Mouse (Mus musculus): ENCODE measurements at regions not wholly inside any gene's neighbourhood (a gene's known extent, or its start where the extent isn't known, plus 50 kb on each side); places are given as distances from the start of the nearest gene placed in this dataset.

GRCm38 (mm10) chrX:99355128-99355527 lies 115.9 kb downstream of the Pja1 start:
- TF ChIP-seq CTCF (IDR thresholded peaks at IDR 0.05; ENCODE audit: low read depth), result no peak
- TF ChIP-seq EP300 (IDR thresholded peaks at IDR 0.05; ENCODE audit: low read depth), result no peak
- 23% methylated on average over 5 of the region's 5 CpGs for WGBS (ENCODE audit: insufficient replicate concordance)
- Histone ChIP-seq H3K27ac (no peak overlapping the region), H3K9ac (replicated peaks) (no peak overlapping the region), H3K4me1 (replicated peaks; ENCODE audit: control insufficient read depth in 2 of 2, insufficient read depth in 2 of 2, low read length in 1 of 2) (no peaks in the 10 kb centered on the region), H3K9me3 (ENCODE audit: control insufficient read depth, low read length) (no peaks in the 10 kb centered on the region), H3K4me3 (ENCODE audit: insufficient read depth in 1 of 2, low read depth in 2 of 2, low read length in 2 of 2) (no peak overlapping the region), H3K36me3 (replicated peaks; ENCODE audit: control insufficient read depth, insufficient read depth, low read depth) (no peaks in the 10 kb centered on the region), H3K27me3 (ENCODE audit: control insufficient read depth, insufficient read depth, low read length) (no peaks in the 10 kb centered on the region; the same call in 1 of the 2 replicates), H3K4me2 (ENCODE audit: low read depth) (no peak overlapping the region)
- no peak for ATAC-seq (ENCODE audit: insufficient read depth)
- DNase-seq (ENCODE audit: low read depth in 3 of 3, low spot score in 3 of 3), result no peak

- TF ChIP-seq EP300 (IDR thresholded peaks at IDR 0.05; ENCODE audit: low read depth) (no peak), CTCF (IDR thresholded peaks at IDR 0.05; ENCODE audit: low read depth) (no peak)
- H3K4me1 ChIP-seq (replicated peaks; ENCODE audit: control insufficient read depth in 2 of 2, insufficient read depth in 2 of 2, low read length in 1 of 2), result no peaks in the 10 kb centered on the region
- 48% methylated on average over 3 of the region's 3 CpGs for WGBS (ENCODE audit: insufficient replicate concordance)
- no peak overlapping the region for H3K4me3 ChIP-seq (ENCODE audit: insufficient read depth in 1 of 2, low read depth in 2 of 2, low read length in 2 of 2)
- no peaks in the 10 kb centered on the region for H3K36me3 ChIP-seq (replicated peaks; ENCODE audit: control insufficient read depth, insufficient read depth, low read depth)
- DNase-seq (ENCODE audit: low read depth in 3 of 3, low spot score in 3 of 3), result no peak
- H3K9ac ChIP-seq (replicated peaks), result no peak overlapping the region
- no peaks in the 10 kb centered on the region; the same call in 1 of the 2 replicates for H3K27me3 ChIP-seq (ENCODE audit: control insufficient read depth, insufficient read depth, low read length)
- no peak for ATAC-seq (ENCODE audit: insufficient read depth)
- no peak overlapping the region for H3K4me2 ChIP-seq (ENCODE audit: low read depth)
- no peaks in the 10 kb centered on the region for H3K9me3 ChIP-seq (ENCODE audit: control insufficient read depth, low read length)
- no peak overlapping the region for H3K27ac ChIP-seq
These were observed 120.8 kb downstream of the Pja1 start for GRCm38 (mm10) chrX:99350233-99350632.

- ATAC-seq (ENCODE audit: insufficient read depth) (no peak), DNase-seq (ENCODE audit: low read depth in 3 of 3, low spot score in 3 of 3) (no peak)
- 65% methylated on average over 6 of the region's 6 CpGs for WGBS (ENCODE audit: insufficient replicate concordance)
- Histone ChIP-seq H3K36me3 (replicated peaks; ENCODE audit: control insufficient read depth, insufficient read depth, low read depth) (no peaks in the 10 kb centered on the region), H3K27ac (no peak overlapping the region), H3K4me1 (replicated peaks; ENCODE audit: control insufficient read depth in 2 of 2, insufficient read depth in 2 of 2, low read length in 1 of 2) (no peaks in the 10 kb centered on the region; a peak in 1 of 4 replicates), H3K4me3 (ENCODE audit: insufficient read depth in 1 of 2, low read depth in 2 of 2, low read length in 2 of 2) (no peak overlapping the region), H3K9ac (replicated peaks) (no peak overlapping the region), H3K9me3 (ENCODE audit: control insufficient read depth, low read length) (no peaks in the 10 kb centered on the region), H3K27me3 (ENCODE audit: control insufficient read depth, insufficient read depth, low read length) (no peaks in the 10 kb centered on the region), H3K4me2 (ENCODE audit: low read depth) (no peak overlapping the region)
- TF ChIP-seq EP300 (IDR thresholded peaks at IDR 0.05; ENCODE audit: low read depth) (no peak), CTCF (IDR thresholded peaks at IDR 0.05; ENCODE audit: low read depth) (no peak)
These were observed 130.8 kb downstream of the Pja1 start for GRCm38 (mm10) chrX:99340223-99340622.

- Histone ChIP-seq H3K9me3 (ENCODE audit: control insufficient read depth, low read length) (no peaks in the 10 kb centered on the region), H3K27ac (no peak overlapping the region), H3K4me3 (ENCODE audit: insufficient read depth in 1 of 2, low read depth in 2 of 2, low read length in 2 of 2) (no peak overlapping the region), H3K9ac (replicated peaks) (no peak overlapping the region), H3K27me3 (ENCODE audit: control insufficient read depth, insufficient read depth, low read length) (no peaks in the 10 kb centered on the region), H3K4me2 (ENCODE audit: low read depth) (no peak overlapping the region), H3K4me1 (replicated peaks; ENCODE audit: control insufficient read depth in 2 of 2, insufficient read depth in 2 of 2, low read length in 1 of 2) (no peaks in the 10 kb centered on the region; a peak in 1 of 4 replicates), H3K36me3 (replicated peaks; ENCODE audit: control insufficient read depth, insufficient read depth, low read depth) (no peaks in the 10 kb centered on the region)
- DNase-seq (ENCODE audit: low read depth in 3 of 3, low spot score in 3 of 3) (no peak), ATAC-seq (ENCODE audit: insufficient read depth) (no peak)
- 37% methylated on average over 9 of the region's 9 CpGs for WGBS (ENCODE audit: insufficient replicate concordance)
- TF ChIP-seq CTCF (IDR thresholded peaks at IDR 0.05; ENCODE audit: low read depth), result no peak
- no peak for TF ChIP-seq EP300 (IDR thresholded peaks at IDR 0.05; ENCODE audit: low read depth)
These were observed 131.8 kb downstream of the Pja1 start for GRCm38 (mm10) chrX:99339081-99339876.

- Histone ChIP-seq H3K27ac (no peak overlapping the region), H3K4me2 (ENCODE audit: low read depth) (no peak overlapping the region), H3K36me3 (replicated peaks; ENCODE audit: control insufficient read depth, insufficient read depth, low read depth) (no peaks in the 10 kb centered on the region), H3K4me1 (replicated peaks; ENCODE audit: control insufficient read depth in 2 of 2, insufficient read depth in 2 of 2, low read length in 1 of 2) (no peaks in the 10 kb centered on the region; a peak in 1 of 4 replicates), H3K27me3 (ENCODE audit: control insufficient read depth, insufficient read depth, low read length) (no peaks in the 10 kb centered on the region), H3K9ac (replicated peaks) (no peak overlapping the region), H3K4me3 (ENCODE audit: insufficient read depth in 1 of 2, low read depth in 2 of 2, low read length in 2 of 2) (no peak overlapping the region), H3K9me3 (ENCODE audit: control insufficient read depth, low read length) (no peaks in the 10 kb centered on the region)
- no peak for ATAC-seq (ENCODE audit: insufficient read depth)
- 59% methylated on average over 8 of the region's 8 CpGs for WGBS (ENCODE audit: insufficient replicate concordance)
- no peak for DNase-seq (ENCODE audit: low read depth in 3 of 3, low spot score in 3 of 3)
- no peak for TF ChIP-seq EP300 (IDR thresholded peaks at IDR 0.05; ENCODE audit: low read depth)
- TF ChIP-seq CTCF (IDR thresholded peaks at IDR 0.05; ENCODE audit: low read depth), result no peak
These were observed 134.2 kb downstream of the Pja1 start for GRCm38 (mm10) chrX:99336616-99337553.
